Mouse (Mus musculus): ENCODE results near the gene Psg23. TPM values are rescaled to one million over a fixed set of nuclear protein-coding genes. Genes with fewer than 3 reads are reported as not detected.

Psg23 gene
- not detected in 2 replicates for polyA plus RNA-seq (2012; rRNA removed; ENCODE audit: low replicate concordance)

DNA sequence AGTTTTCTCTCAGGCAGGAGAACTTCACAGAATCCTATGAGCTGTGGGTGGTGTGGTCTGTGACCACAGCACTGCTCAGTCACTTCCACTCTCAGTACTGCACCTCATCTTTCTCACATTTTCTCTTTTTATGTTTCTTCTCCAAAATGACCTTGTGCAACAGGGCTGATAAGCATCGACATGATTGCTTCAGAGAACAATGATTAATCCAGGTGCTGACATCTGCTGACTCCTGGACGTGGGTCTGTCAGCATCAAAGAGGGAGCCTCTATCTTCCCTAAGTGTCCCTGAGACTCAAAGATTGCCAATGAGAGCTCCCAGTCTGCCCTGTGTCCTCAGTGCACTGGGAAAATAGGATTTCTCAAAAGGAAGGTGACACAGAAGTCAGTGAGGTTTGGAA, at the start of gene Psg23:
Gene Psg23 (minus strand): TSS at position 101 of the 400 bp plus-strand sequence.

GRCm38 (mm10) chr7:18656625-18657024, 40.3 kb upstream of the Psg23 start, which contains the start of gene Psg21:
Gene Psg21, minus strand, starts transcription at chr7:18656725.

GRCm38 (mm10) chr7:18567205-18567604, 49.1 kb downstream of the Psg23 start, which contains the start of gene Psg27:
Gene Psg27, minus strand, starts transcription at chr7:18567305.

Other genes starting within 250 kb of the Psg23 start
- not detected in 2 replicates for gene Psg28, start 184.5 kb downstream of the Psg23 start, polyA plus RNA-seq (2012; rRNA removed; ENCODE audit: low replicate concordance)
- not detected in 2 replicates for gene Psg26, start 132.3 kb downstream of the Psg23 start, polyA plus RNA-seq (2012; rRNA removed; ENCODE audit: low replicate concordance)
- gene Psg25, start 84.2 kb downstream of the Psg23 start, polyA plus RNA-seq (2012; rRNA removed; ENCODE audit: low replicate concordance): not detected in 2 replicates
- not detected in 2 replicates for gene Psg27, start 49.2 kb downstream of the Psg23 start, polyA plus RNA-seq (2012; rRNA removed; ENCODE audit: low replicate concordance)
- not detected in 2 replicates for gene Psg21, start 40.2 kb upstream of the Psg23 start, polyA plus RNA-seq (2012; rRNA removed; ENCODE audit: low replicate concordance)
- not detected in 2 replicates for gene Psg20, start 69.7 kb upstream of the Psg23 start, polyA plus RNA-seq (2012; rRNA removed; ENCODE audit: low replicate concordance)
- not detected in 2 replicates for gene Psg22, start 101.6 kb upstream of the Psg23 start, polyA plus RNA-seq (2012; rRNA removed; ENCODE audit: low replicate concordance)
- gene Psg19, start 182.0 kb upstream of the Psg23 start, polyA plus RNA-seq (2012; rRNA removed; ENCODE audit: low replicate concordance): not detected in 2 replicates
- 0.58 TPM in 1 of 2 replicates, not detected in the other for gene Psg17, start 205.1 kb upstream of the Psg23 start, polyA plus RNA-seq (2012; rRNA removed; ENCODE audit: low replicate concordance)
- 11.8 and 24.6 TPM in 2 replicates for gene Mill2, start 223.5 kb upstream of the Psg23 start, polyA plus RNA-seq (2012; rRNA removed; ENCODE audit: low replicate concordance)

All from subcutaneous adipose tissue, adult 2 months (tissue).